Mouse (Mus musculus): ENCODE measurements at regions not wholly inside any gene's neighbourhood (a gene's known extent, or its start where the extent isn't known, plus 50 kb on each side); places are given as distances from the start of the nearest gene placed in this dataset.
A peak's percentile ranks its signal among the peaks of the same experiment; 100 is the strongest.

- DNase-seq: no peak
Observed at GRCm38 (mm10) chr5:41476001-41476400, 232.0 kb downstream of the Rab28 start.

DNA sequence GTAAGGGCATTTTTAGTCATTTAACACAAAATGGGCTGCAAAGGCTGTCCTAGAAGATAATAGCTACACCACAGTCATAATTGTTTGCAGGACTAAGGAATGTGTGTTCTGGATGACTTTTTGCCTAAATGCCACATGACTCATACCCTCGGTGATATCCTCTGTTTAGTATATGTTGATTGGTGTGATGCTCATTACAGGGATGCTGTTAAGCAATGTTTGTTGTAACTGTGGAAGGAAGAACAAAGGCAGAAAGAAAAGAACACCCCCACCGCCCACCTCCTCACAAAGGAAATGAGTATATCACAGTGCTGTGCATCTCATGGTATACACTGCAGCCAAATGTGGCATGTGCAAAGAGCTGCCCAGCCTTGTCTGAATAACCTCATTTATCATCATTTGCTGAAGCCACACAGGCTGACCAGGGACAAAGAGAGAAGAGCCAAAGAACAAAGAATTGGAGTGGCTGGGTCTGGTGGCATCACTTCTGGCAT lies 262.4 kb downstream of the Rab28 start:
- DNase-seq: no peak

DNA sequence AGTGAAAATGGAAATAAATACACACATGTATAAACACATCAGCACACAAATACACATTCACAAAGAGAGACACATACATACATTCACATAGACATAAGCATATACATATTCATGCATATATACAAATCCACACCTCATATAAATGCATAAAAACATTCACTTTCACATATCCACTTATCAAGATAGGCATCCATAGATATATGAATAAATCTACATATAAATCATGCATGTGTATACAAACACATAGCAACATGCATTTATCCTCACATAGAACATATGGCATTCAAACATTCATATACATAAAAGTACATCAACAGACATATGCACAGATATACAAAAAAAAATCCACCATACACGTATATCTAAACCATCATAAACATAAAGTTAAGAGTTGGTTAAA lies 266.9 kb downstream of the Rab28 start:
- no peak for DNase-seq

DNA sequence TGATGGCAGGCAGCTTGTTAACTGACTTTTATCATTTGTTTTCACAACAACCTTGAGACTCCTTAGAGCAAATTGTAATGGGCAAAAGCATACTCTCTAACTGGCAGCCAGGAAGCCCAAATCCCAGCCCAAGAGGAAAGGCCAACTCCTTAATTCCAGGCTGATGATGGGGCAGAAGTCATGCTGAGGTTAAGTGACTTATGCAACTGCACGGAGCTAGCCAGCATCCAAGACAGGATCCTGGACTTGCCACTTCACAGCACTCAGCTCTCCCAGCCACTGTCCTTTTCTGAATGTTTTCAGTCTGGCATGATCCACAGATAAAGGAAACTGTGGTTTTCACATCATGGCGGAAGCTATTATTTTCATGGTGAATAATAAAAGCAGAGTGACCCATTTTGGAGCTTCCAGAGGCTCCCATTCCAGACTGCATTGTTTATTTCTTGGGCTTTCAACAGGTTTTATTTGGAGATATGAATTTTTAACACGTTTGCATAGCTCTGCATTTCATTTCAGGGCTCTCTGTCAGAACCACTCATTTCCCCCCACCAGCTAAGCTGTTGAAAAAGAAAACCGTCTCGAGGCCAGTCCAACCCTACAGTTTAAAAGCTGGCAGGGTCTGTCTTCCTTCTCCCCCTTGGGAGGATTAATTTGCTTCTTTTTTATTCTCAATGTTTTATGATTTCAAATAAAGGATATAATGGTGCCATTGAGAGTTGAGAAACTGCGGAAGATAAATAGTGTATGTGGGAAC lies 288.7 kb downstream of the Rab28 start:
- DNase-seq: no peak

- no peak for DNase-seq
Observed at GRCm38 (mm10) chr5:41409070-41409668, 298.8 kb downstream of the Rab28 start.

DNA sequence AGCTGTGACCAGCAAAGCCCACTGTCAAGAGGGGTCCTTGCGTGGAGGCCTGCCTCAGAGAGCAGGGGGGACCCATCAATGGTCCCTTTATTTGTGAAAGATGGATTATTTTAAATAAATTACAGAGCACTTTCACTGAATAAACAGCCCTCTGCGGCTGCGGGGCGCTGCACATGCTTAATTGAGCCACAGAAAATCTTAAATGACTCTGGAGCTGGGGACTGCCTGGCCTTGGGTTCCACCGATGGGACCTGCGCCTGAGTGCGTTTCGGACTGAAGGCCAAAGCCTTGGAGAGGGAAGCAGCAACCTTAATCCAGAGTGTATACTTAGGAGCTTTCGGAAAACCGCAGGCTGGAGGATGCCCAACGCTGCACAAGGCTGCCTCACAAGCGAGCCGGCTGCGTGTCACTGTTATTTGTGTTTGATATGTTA lies 315.1 kb downstream of the Rab28 start:
- no peak for DNase-seq

DNA sequence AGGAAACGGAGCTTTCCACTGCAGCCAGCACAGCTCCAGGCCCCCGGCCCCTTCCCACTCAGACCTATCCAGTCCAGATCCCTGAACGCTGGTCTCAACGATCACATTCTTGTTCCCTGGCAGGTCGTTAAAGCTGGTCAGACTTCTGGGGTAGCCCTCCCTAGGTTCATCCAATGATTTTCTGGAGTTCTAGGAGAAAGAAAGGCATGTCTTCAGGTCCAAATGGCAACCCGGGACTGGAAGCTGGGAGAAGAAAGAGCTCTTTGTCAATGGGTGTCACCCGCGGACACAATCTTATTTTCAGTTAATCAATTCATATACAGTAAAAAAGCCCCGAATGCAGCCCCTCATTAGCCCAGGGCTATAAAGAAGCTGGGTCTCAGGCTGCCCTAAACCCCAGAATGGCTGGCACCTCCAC lies 315.8 kb downstream of the Rab28 start:
- DNase-seq: no peak

- DNase-seq: peak; percentile 1 to 3
Observed at GRCm38 (mm10) chr5:41373409-41373808, 334.5 kb downstream of the Rab28 start.

DNA sequence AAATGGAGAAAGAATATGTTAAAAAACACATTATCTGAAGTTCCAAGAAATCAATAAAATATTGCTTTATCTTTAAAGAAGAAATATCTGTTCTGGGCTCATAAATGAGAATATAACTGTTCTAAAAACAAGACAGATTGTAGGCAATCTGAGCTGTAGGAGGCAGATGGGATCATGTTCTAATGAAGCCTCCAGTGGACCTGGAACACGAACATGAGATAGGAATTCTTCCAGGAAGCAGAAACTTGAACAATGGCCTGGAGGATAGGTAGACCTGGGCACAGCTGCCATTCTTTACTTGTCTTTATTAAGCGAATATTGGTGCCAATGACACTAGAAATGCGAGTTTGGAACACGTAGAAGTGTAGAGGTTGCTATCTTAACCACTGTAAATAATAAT lies 336.5 kb downstream of the Rab28 start:
- no peak for DNase-seq

DNA sequence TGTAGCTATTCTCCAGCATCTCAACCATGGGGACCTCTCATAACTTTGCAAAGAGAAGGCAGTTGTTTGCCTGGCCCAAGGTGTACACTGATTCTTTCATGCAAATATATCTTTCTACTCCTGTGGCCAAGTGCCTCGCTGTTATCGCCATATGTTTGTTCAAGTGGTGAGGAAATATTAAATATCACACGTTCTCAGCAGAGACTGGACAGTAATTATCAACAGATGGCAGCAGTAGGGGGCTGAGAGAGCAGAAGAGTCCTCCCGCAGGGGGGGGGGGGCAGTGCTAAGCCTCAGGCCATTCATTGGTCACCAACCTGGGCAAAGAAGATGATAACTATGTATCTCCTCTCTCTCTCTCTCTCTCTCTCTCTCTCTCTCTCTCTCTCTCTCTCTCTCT lies 337.6 kb downstream of the Rab28 start:
- no peak for DNase-seq

DNA sequence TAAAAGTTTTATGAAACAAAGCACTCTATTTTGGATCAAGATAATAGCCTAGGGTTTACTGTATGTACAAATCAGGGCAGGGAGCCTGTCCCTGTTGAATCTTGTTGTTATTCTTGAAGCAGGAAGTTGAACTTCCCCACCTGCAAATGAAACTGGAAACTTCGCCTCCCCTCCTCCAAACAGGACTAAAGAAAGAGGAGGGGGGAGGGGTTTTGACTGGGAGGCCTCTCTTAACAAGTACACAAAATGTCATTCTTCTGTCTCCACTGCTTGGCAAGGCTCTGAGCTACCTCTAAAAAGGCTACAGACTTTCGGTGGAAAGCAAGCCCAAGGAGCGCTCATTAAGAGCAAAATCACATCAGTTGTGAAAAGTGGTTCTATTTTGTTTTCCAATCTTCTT lies 338.1 kb downstream of the Rab28 start:
- DNase-seq: no peak

DNA sequence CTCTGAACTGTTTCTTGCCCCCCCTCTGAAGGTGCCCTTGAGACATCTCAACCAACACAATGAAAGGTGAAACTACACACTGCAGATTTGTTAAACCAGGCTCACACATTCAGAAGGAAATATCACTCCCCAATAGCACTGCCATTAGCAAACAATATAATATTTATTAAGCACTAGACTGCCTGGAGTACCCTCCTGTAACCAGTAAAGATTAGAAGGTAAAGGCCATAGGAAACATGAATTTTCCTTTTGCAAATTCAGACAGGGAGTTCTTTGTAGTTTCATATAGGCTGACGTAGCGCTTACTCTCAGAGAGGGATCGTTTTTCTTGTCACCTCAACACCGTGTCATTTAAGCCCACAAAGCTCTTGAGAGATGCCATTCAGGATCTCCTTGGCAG lies 342.1 kb downstream of the Rab28 start:
- no peak for DNase-seq

GRCm38 (mm10) chr5:41348410-41348821 lies 359.5 kb downstream of the Rab28 start:
- no peak for DNase-seq

GRCm38 (mm10) chr5:41347416-41347815 lies 360.5 kb downstream of the Rab28 start:
- no peak for DNase-seq

- DNase-seq: no peak
Observed at GRCm38 (mm10) chr5:41340581-41340980, 367.4 kb downstream of the Rab28 start.

DNA sequence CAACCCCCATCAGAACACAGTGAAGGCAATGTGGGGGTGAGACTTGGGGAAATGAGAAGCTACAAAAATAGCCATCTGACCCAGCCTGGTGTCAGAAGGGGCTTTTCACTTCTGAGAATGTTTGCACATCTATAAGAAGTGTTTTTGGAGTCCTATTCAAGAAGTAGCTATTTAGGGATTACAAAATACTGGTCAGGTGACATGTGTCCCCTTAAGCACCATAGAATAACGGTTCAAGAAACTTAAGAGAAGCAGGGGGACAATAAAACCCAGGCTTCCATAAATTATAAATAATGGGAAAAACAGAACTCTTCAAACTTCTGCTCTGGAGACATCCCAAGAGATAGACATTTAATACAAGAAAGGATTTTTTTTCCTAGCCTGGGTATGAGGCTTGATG lies 411.5 kb downstream of the Rab28 start:
- no peak for DNase-seq

GRCm38 (mm10) chr5:41266731-41267130 lies 441.2 kb downstream of the Rab28 start:
- no peak for DNase-seq

GRCm38 (mm10) chr5:41266317-41266716 lies 441.6 kb downstream of the Rab28 start:
- no peak for DNase-seq

- DNase-seq: no peak
Observed at GRCm38 (mm10) chr5:41261654-41262237, 446.2 kb downstream of the Rab28 start.

Measured in kidney, adult 8-10 months (tissue).